Mouse (Mus musculus): ENCODE results near the gene Hypk. TPM values are rescaled to one million over a fixed set of nuclear protein-coding genes. Genes with fewer than 3 reads are reported as not detected.
"Not testable (repeated sequence)": the region's sequence is repeated elsewhere in the genome, so short reads cannot be mapped to it uniquely, and the experiment has no call there.

Hypk gene
- total and polyA plus RNA-seq, 2 experiments: 3.5 to 27.4 TPM

DNA sequence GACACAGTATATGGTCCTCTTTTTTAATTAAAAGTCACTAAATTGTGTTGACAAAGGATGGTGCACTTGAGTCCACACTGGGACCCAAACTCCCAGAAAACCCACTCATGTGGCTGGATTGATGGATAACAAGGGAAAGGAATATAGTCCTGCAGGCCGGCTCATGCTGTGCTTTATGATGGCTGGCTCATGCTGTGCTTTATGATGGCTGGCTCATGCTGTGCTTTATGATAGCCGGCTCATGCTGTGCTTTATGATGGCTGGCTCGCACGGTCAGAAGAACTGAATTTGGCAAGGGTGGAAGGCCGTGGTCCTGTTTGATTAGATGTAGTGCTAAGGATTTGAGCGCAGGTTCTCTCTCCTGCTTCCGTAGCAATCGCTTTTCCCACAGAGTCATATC, 30.5 kb downstream of the Hypk start:
- TF ChIP-seq POLR2A (IDR thresholded peaks at IDR 0.05; ENCODE audit: extremely low read depth, insufficient read depth, low read length) (no peak), CTCF (IDR thresholded peaks at IDR 0.05; ENCODE audit: low read depth, low read length) (no peak)
- no peak overlapping the region for H3K4me3 ChIP-seq (ENCODE audit: insufficient read depth, low read depth, low read length)
- no peak for DNase-seq (ENCODE audit: extremely low read depth, low read depth, low spot score)
- H3K27me3 ChIP-seq (ENCODE audit: control insufficient read depth, insufficient read depth, low read length): no peaks in the 10 kb centered on the region
- no peak overlapping the region for H3K9ac ChIP-seq (ENCODE audit: low read depth, low read length)
- 82% methylated on average over 8 of the region's 8 CpGs for WGBS
- no peak overlapping the region for H3K27ac ChIP-seq (replicated peaks; ENCODE audit: insufficient read depth, low read depth, low read length)
- no peaks in the 10 kb centered on the region for H3K79me2 ChIP-seq (ENCODE audit: control insufficient read depth, insufficient read depth, low read length)
- H3K4me1 ChIP-seq (ENCODE audit: control insufficient read depth, insufficient read depth, low read length): no peaks in the 10 kb centered on the region
- H3K36me3 ChIP-seq (ENCODE audit: control insufficient read depth, insufficient read depth, low read length): no peaks in the 10 kb centered on the region

GRCm38 (mm10) chr2:121484403-121484802, 31.3 kb downstream of the Hypk start:
- DNase-seq (ENCODE audit: extremely low read depth, low read depth, low spot score); H3K79me2 ChIP-seq (ENCODE audit: control insufficient read depth, insufficient read depth, low read length); H3K27me3 ChIP-seq (ENCODE audit: control insufficient read depth, insufficient read depth, low read length); H3K27ac ChIP-seq (replicated peaks; ENCODE audit: insufficient read depth, low read depth, low read length); H3K9ac ChIP-seq (ENCODE audit: low read depth, low read length); H3K36me3 ChIP-seq (ENCODE audit: control insufficient read depth, insufficient read depth, low read length); H3K4me3 ChIP-seq (ENCODE audit: insufficient read depth, low read depth, low read length); H3K4me1 ChIP-seq (ENCODE audit: control insufficient read depth, insufficient read depth, low read length): not testable (repeated sequence)
- WGBS: 82% methylated on average over 2 of the region's 2 CpGs

- H3K79me2 ChIP-seq (ENCODE audit: control insufficient read depth, insufficient read depth, low read length); H3K4me3 ChIP-seq (ENCODE audit: insufficient read depth, low read depth, low read length); DNase-seq (ENCODE audit: extremely low read depth, low read depth, low spot score); H3K27ac ChIP-seq (replicated peaks; ENCODE audit: insufficient read depth, low read depth, low read length); H3K36me3 ChIP-seq (ENCODE audit: control insufficient read depth, insufficient read depth, low read length); H3K9ac ChIP-seq (ENCODE audit: low read depth, low read length); H3K27me3 ChIP-seq (ENCODE audit: control insufficient read depth, insufficient read depth, low read length); H3K4me1 ChIP-seq (ENCODE audit: control insufficient read depth, insufficient read depth, low read length): not testable (repeated sequence)
- 37% methylated on average over 2 of the region's 6 CpGs for WGBS
Observed at GRCm38 (mm10) chr2:121501550-121501949, 48.5 kb downstream of the Hypk start.

- peak; percentile 87 for TF ChIP-seq POLR2A (IDR thresholded peaks at IDR 0.05; ENCODE audit: extremely low read depth, insufficient read depth, low read length)
- not testable (repeated sequence) for H3K36me3 ChIP-seq (ENCODE audit: control insufficient read depth, insufficient read depth, low read length); H3K27me3 ChIP-seq (ENCODE audit: control insufficient read depth, insufficient read depth, low read length); H3K4me1 ChIP-seq (ENCODE audit: control insufficient read depth, insufficient read depth, low read length); H3K79me2 ChIP-seq (ENCODE audit: control insufficient read depth, insufficient read depth, low read length)
- peak; percentile 88 for DNase-seq (ENCODE audit: extremely low read depth, low read depth, low spot score)
- peak within 1 kb of the TSS; percentile 73 for H3K9ac ChIP-seq (ENCODE audit: low read depth, low read length)
- H3K27ac ChIP-seq (replicated peaks; ENCODE audit: insufficient read depth, low read depth, low read length): peak within 1 kb of the TSS; percentile 41; the same call in 1 of the 2 replicates
- 3% methylated on average over 42 of the region's 42 CpGs for WGBS
- H3K4me3 ChIP-seq (ENCODE audit: insufficient read depth, low read depth, low read length): peak within 1 kb of the TSS; percentile 66
Observed at GRCm38 (mm10) chr2:121505942-121506882, 53.1 kb downstream of the Hypk start, which contains the start of the genes Mfap1a and Wdr76. Gene Mfap1a, minus strand, starts transcription at chr2:121506665. Gene Wdr76, plus strand, starts transcription at chr2:121506723.

DNA sequence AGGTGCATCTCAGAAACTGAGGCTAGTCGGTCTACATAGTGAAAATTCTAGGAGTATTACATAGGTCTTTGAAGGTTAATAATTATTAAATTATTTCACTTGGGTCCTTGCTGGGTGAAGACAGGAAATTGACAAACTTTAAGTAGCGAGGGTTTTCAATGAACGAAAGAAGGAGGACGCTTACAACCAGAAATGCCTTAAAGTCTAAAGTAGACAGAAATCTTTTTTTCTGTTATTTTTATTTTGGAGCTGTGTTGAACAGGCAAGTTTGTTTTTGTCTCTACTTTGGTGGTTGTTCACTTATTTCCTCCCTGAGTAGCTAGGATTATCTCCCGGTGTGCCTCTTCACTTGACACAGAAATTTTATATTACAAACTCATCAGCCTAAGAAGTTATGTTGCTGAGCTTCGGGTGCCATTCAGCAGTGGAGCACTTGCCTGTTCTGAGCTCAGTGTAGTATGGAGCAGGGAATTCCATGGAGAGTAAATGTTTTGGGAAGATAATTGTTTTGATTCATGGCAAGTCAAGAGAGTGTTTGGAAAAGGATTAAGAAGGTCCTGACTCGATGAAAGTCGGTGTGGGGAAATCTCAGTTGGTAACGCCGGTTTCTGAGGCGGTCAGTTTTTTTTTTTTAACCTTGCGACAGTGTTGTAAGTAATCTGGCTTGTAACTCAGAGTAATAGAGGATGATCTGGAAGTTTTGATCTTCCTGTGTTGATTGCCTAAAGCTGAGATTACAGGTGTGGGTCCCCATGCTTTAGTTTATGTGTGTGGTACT, 54.3 kb downstream of the Hypk start:
- no peaks in the 10 kb centered on the region for H3K79me2 ChIP-seq (ENCODE audit: control insufficient read depth, insufficient read depth, low read length)
- H3K27ac ChIP-seq (replicated peaks; ENCODE audit: insufficient read depth, low read depth, low read length): no peak overlapping the region
- 6% methylated on average over 12 of the region's 12 CpGs for WGBS

GRCm38 (mm10) chr2:121507951-121508330, 54.9 kb downstream of the Hypk start:
- no peak overlapping the region for H3K4me3 ChIP-seq (ENCODE audit: insufficient read depth, low read depth, low read length)
- H3K9ac ChIP-seq (ENCODE audit: low read depth, low read length): no peak overlapping the region
- no peak for DNase-seq (ENCODE audit: extremely low read depth, low read depth, low spot score)
- H3K27ac ChIP-seq (replicated peaks; ENCODE audit: insufficient read depth, low read depth, low read length): no peak overlapping the region
- no peak for TF ChIP-seq POLR2A (IDR thresholded peaks at IDR 0.05; ENCODE audit: extremely low read depth, insufficient read depth, low read length)
- no peak for TF ChIP-seq CTCF (IDR thresholded peaks at IDR 0.05; ENCODE audit: low read depth, low read length)
- 70% methylated on average over 2 of the region's 2 CpGs for WGBS
- no peaks in the 10 kb centered on the region for H3K27me3 ChIP-seq (ENCODE audit: control insufficient read depth, insufficient read depth, low read length)
- no peaks in the 10 kb centered on the region for H3K36me3 ChIP-seq (ENCODE audit: control insufficient read depth, insufficient read depth, low read length)
- no peaks in the 10 kb centered on the region; the same call in 1 of the 2 replicates for H3K4me1 ChIP-seq (ENCODE audit: control insufficient read depth, insufficient read depth, low read length)
- no peaks in the 10 kb centered on the region for H3K79me2 ChIP-seq (ENCODE audit: control insufficient read depth, insufficient read depth, low read length)

More for the DNA sequence above, 54.3 kb downstream of the Hypk start:
- Histone ChIP-seq H3K4me1 (ENCODE audit: control insufficient read depth, insufficient read depth, low read length) (no peaks in the 10 kb centered on the region; the same call in 1 of the 2 replicates), H3K9ac (ENCODE audit: low read depth, low read length) (no peak overlapping the region), H3K36me3 (ENCODE audit: control insufficient read depth, insufficient read depth, low read length) (no peaks in the 10 kb centered on the region), H3K27me3 (ENCODE audit: control insufficient read depth, insufficient read depth, low read length) (no peaks in the 10 kb centered on the region), H3K4me3 (ENCODE audit: insufficient read depth, low read depth, low read length) (no peak overlapping the region; the same call in 1 of the 2 replicates)
- TF ChIP-seq POLR2A (IDR thresholded peaks at IDR 0.05; ENCODE audit: extremely low read depth, insufficient read depth, low read length): no peak
- no peak for TF ChIP-seq CTCF (IDR thresholded peaks at IDR 0.05; ENCODE audit: low read depth, low read length)
- no peak for DNase-seq (ENCODE audit: extremely low read depth, low read depth, low spot score)

Other genes starting within 250 kb of the Hypk start
- gene Trp53bp1, start 181.9 kb upstream of the Hypk start, total RNA-seq (2014; rRNA removed): 9.1 and 9.5 TPM in 2 replicates
- gene Trp53bp1, start 181.9 kb upstream of the Hypk start, polyA plus RNA-seq (2012; rRNA removed): 5.7 and 6.8 TPM in 2 replicates
- gene Map1a, start 163.7 kb upstream of the Hypk start, total RNA-seq (2014; rRNA removed): under 0.01 and 0.13 TPM in 2 replicates
- gene Map1a, start 163.7 kb upstream of the Hypk start, polyA plus RNA-seq (2012; rRNA removed): 0.22 and 0.44 TPM in 2 replicates
- 2.4 and 2.6 TPM in 2 replicates for gene Ppip5k1, start 97.9 kb upstream of the Hypk start, total RNA-seq (2014; rRNA removed)
- 3.6 and 4.3 TPM in 2 replicates for gene Ppip5k1, start 97.9 kb upstream of the Hypk start, polyA plus RNA-seq (2012; rRNA removed)
- 2.0 TPM in 1 of 2 replicates, not detected in the other for gene Ckmt1, start 95.6 kb upstream of the Hypk start, total RNA-seq (2014; rRNA removed)
- gene Ckmt1, start 95.6 kb upstream of the Hypk start, polyA plus RNA-seq (2012; rRNA removed): 0.73 and 1.2 TPM in 2 replicates
- not detected in 2 replicates for gene Strc, start 66.1 kb upstream of the Hypk start, total RNA-seq (2014; rRNA removed)
- gene Strc, start 66.1 kb upstream of the Hypk start, polyA plus RNA-seq (2012; rRNA removed): not detected in 2 replicates
- gene Pdia3, start 39.5 kb upstream of the Hypk start, total RNA-seq (2014; rRNA removed): 193 and 226 TPM in 2 replicates
- 412 and 434 TPM in 2 replicates for gene Pdia3, start 39.5 kb upstream of the Hypk start, polyA plus RNA-seq (2012; rRNA removed)
- gene Catsper2, start 39.5 kb upstream of the Hypk start, total RNA-seq (2014; rRNA removed): 1.3 and 2.9 TPM in 2 replicates
- 1.3 and 2.5 TPM in 2 replicates for gene Catsper2, start 39.5 kb upstream of the Hypk start, polyA plus RNA-seq (2012; rRNA removed)
- 3.2 and 6.0 TPM in 2 replicates for gene Ell3, start 9.0 kb upstream of the Hypk start, total RNA-seq (2014; rRNA removed)
- 1.9 and 2.2 TPM in 2 replicates for gene Ell3, start 9.0 kb upstream of the Hypk start, polyA plus RNA-seq (2012; rRNA removed)
- gene Serf2, start 4.1 kb upstream of the Hypk start, total RNA-seq (2014; rRNA removed): 56.6 and 81.7 TPM in 2 replicates
- gene Serf2, start 4.1 kb upstream of the Hypk start, polyA plus RNA-seq (2012; rRNA removed): 200 and 211 TPM in 2 replicates
- not detected in 2 replicates for gene Serinc4, start 3.5 kb downstream of the Hypk start, total RNA-seq (2014; rRNA removed)
- 0.11 TPM in 2 replicates for gene Serinc4, start 3.5 kb downstream of the Hypk start, polyA plus RNA-seq (2012; rRNA removed)
- 7.4 and 9.0 TPM in 2 replicates for gene Mfap1b, start 20.8 kb downstream of the Hypk start, total RNA-seq (2014; rRNA removed)
- 1.4 and 1.7 TPM in 2 replicates for gene Mfap1b, start 20.8 kb downstream of the Hypk start, polyA plus RNA-seq (2012; rRNA removed)
- gene Mfap1a, start 53.4 kb downstream of the Hypk start, total RNA-seq (2014; rRNA removed): 6.6 and 9.7 TPM in 2 replicates
- gene Mfap1a, start 53.4 kb downstream of the Hypk start, polyA plus RNA-seq (2012; rRNA removed): 1.2 TPM in 2 replicates
- gene Wdr76, start 53.4 kb downstream of the Hypk start, total RNA-seq (2014; rRNA removed): 1.5 and 2.1 TPM in 2 replicates
- gene Wdr76, start 53.4 kb downstream of the Hypk start, polyA plus RNA-seq (2012; rRNA removed): 0.70 and 1.2 TPM in 2 replicates